Mouse (Mus musculus) cerebellum, postnatal 25 days (tissue): ENCODE measurements around the gene Gm20817.
"Not testable (repeated sequence)": the region's sequence is repeated elsewhere in the genome, so short reads cannot be mapped to it uniquely, and the experiment has no call there.

Experiments
- DNase-seq, 2 experiments: peaks; one replicate each; pipeline ENCODE4 v3.0.0; 2021; ENCODE audit warnings: mixed read lengths in 2 of 2

Gm20817 gene

DNA sequence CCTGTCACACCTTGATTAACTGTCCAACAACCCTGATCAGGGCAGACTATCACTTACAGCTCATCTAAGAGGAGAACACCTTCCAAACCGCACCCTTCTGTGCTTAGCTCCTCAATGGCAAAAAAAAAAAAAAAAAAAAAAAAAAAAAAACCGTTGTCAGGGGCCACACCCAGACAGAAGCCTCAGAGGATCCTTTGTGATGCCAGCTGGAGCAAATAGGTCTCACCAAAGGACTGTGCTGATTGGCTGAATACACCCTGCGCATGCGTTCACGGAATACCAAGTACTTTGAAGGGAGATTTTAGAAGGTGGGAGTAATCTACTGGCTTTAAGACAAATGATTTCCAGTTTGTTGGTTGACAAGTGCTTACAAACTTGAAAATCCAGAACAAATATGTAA lies at the start of gene Gm20817:
Gm20817 (minus strand) TSS at position 101 of the 400 bp plus-strand sequence.
- not testable (repeated sequence) for DNase-seq
